Mouse (Mus musculus): Measurements from ENCODE around the gene Arg2.

Arg2 gene

DNA sequence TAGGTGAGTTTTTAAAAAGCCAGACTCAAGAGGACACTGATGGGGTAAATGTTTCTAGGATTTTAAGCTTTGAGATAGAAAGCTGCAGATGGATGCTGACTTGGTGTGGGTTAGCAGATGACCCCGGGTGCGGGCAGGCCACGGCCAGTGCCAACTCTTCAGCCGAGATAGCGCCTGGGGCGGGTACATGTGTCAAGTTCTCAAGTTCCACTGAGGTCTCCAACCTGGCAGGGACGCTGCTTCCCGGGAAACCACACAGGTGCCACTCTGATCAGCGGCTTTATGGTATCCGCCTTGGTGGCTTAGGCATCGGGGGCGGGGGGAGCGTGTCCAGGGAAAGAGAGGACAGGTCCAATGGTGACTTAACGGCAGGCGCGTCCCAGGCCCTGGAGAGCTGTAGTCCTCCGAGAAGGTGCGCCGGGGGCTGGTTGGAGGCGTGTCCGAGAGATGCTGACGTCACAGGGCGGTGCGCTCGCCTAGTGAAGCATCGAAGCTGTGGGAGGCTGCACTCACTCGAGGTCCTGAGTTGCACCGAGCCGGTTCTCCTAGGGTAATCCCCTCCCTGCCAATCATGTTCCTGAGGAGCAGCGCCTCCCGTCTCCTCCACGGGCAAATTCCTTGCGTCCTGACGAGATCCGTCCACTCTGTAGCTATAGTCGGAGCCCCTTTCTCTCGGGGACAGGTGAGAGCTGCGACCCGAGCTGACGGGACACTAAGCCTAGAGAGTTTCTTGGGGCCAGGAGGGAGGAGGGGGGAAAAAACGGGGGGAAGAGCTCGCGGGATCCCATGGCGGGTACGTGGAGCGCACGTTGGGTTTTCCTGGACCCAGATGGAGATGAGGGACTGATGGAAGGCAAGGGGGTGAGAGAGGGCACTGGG is at the start of gene Arg2:
Gene Arg2 (plus strand): TSS at position 479 of the 879 bp plus-strand sequence.
- peak; percentile 58 for DNase-seq (ENCODE audit: low spot score)

- DNase-seq (ENCODE audit: low spot score) = peak; percentile 78
Measured at GRCm38 (mm10) chr12:79089182-79089812, 41.3 kb upstream of the Arg2 start, which contains the start of gene Pigh. Pigh (minus strand) TSS chr12:79089651.

DNA sequence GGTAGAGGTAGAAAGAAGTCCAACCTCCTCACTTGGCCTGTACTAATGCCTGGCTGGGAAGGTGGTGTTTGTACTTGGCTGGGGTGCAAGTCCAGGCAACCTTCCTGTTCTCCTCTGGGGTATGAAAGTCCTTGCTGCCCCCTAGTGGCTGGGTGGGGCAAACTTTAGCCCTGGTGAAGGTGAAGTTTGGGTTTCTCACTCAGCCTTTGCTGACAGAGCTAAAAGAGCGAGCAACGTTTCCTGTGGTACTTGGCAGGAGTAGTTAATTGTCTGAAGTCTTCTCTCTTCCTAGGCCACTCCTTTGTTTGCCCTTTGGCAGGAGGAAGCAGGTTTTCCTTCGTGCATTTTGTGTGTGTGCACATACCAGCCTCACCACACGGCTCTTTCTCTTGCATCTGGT is 38.0 kb upstream of the Arg2 start:
- peak; percentile 15 for DNase-seq (ENCODE audit: low spot score)

DNA sequence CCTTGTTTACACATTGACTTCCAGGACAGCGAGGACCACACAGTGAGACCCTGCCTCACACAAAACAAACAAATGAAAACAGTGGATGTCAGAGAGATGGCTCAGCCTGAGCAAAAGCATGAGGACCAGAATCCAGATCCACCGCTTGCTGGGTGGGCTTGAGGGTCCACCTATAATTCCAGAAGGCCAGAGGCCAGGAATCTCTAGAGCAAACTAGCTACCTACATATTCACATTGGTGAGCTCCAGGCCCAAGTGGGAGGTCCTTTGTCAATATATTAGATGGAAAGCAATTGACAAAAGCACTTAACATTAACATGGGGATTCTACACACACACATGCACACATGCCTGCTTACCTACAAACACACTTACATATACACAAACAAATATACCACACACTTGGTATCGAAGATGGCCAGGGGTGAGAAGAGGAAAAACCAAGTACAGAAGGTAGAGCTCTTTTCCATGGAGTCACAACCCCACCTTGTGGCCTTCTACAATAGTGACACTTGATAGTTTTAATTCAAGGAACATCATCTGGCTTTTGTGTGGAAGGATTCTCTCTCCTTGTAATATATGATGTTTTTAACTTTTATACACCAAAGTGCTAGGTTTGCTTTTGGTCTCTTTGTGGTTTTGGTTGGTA is 33.3 kb upstream of the Arg2 start:
- no peak for DNase-seq (ENCODE audit: low spot score)

DNA sequence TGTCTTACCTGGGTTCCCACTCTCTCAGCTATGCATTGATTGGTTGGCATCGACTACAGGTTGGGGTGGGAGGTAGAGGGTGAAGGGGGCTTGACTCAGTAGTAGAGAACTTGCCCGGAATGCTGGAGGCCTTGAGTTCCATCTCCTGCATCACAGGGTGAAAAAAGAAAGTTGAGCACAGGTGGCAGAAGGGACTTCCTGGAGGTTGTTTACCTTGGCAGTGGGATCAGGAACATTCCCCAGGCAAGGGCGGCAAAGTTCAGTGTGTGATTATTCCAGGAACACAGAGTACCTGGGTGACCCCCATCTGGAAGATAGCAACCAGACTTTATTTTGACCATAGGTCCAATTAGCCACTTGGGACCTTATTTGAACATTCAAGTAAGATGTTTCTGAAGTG is 26.8 kb upstream of the Arg2 start:
- no peak for DNase-seq (ENCODE audit: low spot score)

- no peak for DNase-seq (ENCODE audit: low spot score)
Measured at GRCm38 (mm10) chr12:79104544-79104943, 26.0 kb upstream of the Arg2 start.

DNA sequence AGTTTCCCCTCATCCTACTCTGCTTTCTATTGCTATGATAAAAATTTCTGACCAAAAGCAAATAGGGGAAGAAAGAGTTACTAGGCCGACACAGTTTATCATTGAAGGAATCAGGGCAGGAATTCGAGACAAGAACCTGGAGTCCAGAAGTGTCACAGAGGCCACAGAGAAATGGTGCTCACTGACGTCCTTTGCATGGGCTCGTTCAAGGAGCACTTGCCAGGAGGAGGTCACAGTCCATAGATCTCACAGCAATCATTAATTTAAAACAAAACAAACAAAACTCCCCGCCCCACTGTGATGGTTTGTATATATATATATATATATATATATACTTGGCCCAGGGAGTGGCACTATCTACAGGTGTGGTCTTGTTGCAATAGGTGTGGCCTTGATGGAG is 25.3 kb upstream of the Arg2 start:
- DNase-seq (ENCODE audit: low spot score) = no peak

DNA sequence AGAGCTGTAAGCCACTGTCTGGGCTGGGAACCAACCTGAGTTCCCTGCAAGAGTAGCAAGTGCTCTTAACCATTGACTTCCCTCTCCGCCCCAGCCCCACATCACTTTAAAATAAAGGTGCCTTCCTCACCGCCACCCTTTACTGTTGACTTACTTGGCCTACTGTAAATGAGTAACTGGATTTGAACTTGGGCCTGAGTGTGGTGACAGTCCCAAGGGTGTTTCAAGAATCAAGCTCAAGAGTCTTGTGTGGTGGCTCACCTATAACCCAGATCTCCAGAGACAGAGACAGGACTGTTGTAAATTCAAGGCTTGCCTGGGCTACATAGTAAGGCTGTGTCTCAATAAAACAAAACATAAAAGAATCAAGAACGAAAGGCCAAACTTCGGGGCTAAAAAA is 11.6 kb upstream of the Arg2 start:
- DNase-seq (ENCODE audit: low spot score) = no peak

GRCm38 (mm10) chr12:79122820-79123219 is 7.8 kb upstream of the Arg2 start:
- no peak for DNase-seq (ENCODE audit: low spot score)

- no peak for DNase-seq (ENCODE audit: low spot score)
Measured at GRCm38 (mm10) chr12:79131178-79131675, 650 bp downstream of the Arg2 start.

GRCm38 (mm10) chr12:79131706-79132460 is 1.3 kb downstream of the Arg2 start:
- no peak for DNase-seq (ENCODE audit: low spot score)

- DNase-seq (ENCODE audit: low spot score) = no peak
Measured at GRCm38 (mm10) chr12:79134676-79135075, 4.1 kb downstream of the Arg2 start.

- peak; percentile 19 for DNase-seq (ENCODE audit: low spot score)
Measured at GRCm38 (mm10) chr12:79135105-79135504, 4.5 kb downstream of the Arg2 start.

DNA sequence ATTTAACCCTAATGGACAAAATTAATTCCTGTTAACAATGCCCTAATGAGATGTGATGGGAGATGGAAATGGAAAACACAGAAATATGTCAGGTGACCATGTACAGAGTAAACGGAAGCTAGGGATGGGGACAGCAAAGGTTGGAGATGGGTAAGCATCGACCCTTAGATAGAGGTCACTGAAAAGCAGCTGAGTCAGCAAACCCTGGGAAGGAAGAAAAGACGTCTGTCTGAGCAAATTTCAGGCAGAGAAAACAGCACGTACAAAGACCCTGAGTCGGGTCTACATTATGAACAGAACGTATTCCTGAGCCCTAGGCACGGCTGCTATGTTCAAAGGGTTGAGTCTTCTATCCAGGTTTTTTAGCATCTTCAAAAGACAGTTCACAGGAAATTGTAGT is 6.4 kb downstream of the Arg2 start:
- DNase-seq (ENCODE audit: low spot score) = no peak

- DNase-seq (ENCODE audit: low spot score) = no peak
Measured at GRCm38 (mm10) chr12:79138999-79139398, 8.4 kb downstream of the Arg2 start.

- DNase-seq (ENCODE audit: low spot score) = no peak
Measured at GRCm38 (mm10) chr12:79139417-79139816, 8.8 kb downstream of the Arg2 start.

GRCm38 (mm10) chr12:79140811-79141210 is 10.2 kb downstream of the Arg2 start:
- no peak for DNase-seq (ENCODE audit: low spot score)

- DNase-seq (ENCODE audit: low spot score) = no peak
Measured at GRCm38 (mm10) chr12:79141384-79141783, 10.8 kb downstream of the Arg2 start.

- no peak for DNase-seq (ENCODE audit: low spot score)
Measured at GRCm38 (mm10) chr12:79149653-79150052, 19.1 kb downstream of the Arg2 start.

DNA sequence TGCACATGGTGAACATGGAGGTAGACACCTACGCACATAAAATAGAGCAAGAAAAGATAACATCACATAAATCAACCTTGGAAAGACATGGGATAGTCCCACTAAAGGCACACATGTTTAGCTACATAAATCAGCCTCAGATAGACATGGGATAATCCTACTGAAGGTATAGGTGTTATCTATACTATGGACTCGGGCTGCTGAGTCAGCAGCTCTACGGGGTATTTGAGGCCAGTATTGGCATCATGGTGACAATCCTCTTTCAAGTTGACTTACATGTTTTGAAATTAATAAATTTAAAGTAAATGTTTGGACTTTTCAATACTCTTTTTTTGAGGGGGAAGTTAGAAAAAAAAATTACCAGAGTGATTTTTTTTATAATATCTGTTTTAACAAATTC is 32.3 kb downstream of the Arg2 start:
- DNase-seq (ENCODE audit: low spot score) = no peak

DNA sequence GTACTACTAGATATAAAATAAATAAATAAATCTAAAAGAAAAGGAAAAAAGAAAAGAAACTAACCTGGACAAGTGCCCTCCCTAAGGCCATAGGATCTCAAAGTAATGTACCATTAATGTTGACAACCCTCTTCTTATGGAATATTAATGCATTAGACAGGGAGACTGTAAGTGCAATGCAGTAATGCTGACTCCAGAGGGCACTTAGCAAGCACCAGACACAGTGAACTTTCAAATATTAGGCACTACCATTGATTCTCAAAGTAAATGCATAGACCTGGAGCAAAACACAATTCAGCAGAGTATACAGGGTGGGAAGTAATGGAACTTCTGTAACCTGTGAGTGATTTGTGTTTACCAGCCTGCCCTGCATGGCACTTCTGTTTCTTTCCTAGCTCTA is 38.6 kb downstream of the Arg2 start:
- DNase-seq (ENCODE audit: low spot score) = no peak

- no peak for DNase-seq (ENCODE audit: low spot score)
Measured at GRCm38 (mm10) chr12:79170421-79170820, 39.8 kb downstream of the Arg2 start.
